Mouse (Mus musculus) activated CD4-positive, CD25-positive, alpha-beta regulatory T cell, adult 4 months (primary cell): Measurements from ENCODE around the gene Adra1b. TPM values are rescaled to one million over a fixed set of nuclear protein-coding genes. Genes with fewer than 3 reads are reported as not detected.

Experiments used
- ATAC-seq: one replicate; pipeline ENCODE4 v1.8.0; 2017
- polyA plus RNA-seq, 2 experiments: library from polyadenylated mRNA; unstranded; fragments of 100-300 nt; shearing (Covaris generic); gene quantifications; one replicate each; pipeline ENCODE4 v1.2.1; 2017

Gene Adra1b
- polyA plus RNA-seq: not detected

- ATAC-seq: peak; percentile 10
Measured at GRCm38 (mm10) chr11:43901051-43901654, at the start of gene Adra1b. Gene Adra1b (minus strand): TSS chr11:43901210.

- no peak for ATAC-seq
Measured at GRCm38 (mm10) chr11:43950274-43950673, 49.3 kb upstream of the Adra1b start.

GRCm38 (mm10) chr11:43943781-43944180 lies 42.8 kb upstream of the Adra1b start:
- ATAC-seq: no peak

GRCm38 (mm10) chr11:43943167-43943566 lies 42.2 kb upstream of the Adra1b start:
- ATAC-seq: no peak

- no peak for ATAC-seq
Measured at GRCm38 (mm10) chr11:43940501-43941202, 39.6 kb upstream of the Adra1b start.

GRCm38 (mm10) chr11:43936023-43936422 lies 35.0 kb upstream of the Adra1b start:
- no peak for ATAC-seq

- no peak for ATAC-seq
Measured at GRCm38 (mm10) chr11:43933480-43933879, 32.5 kb upstream of the Adra1b start.

GRCm38 (mm10) chr11:43933000-43933399 lies 32.0 kb upstream of the Adra1b start:
- ATAC-seq: no peak

- ATAC-seq: no peak
Measured at GRCm38 (mm10) chr11:43930191-43930590, 29.2 kb upstream of the Adra1b start.

- no peak for ATAC-seq
Measured at GRCm38 (mm10) chr11:43929706-43930105, 28.7 kb upstream of the Adra1b start.

GRCm38 (mm10) chr11:43929178-43929577 lies 28.2 kb upstream of the Adra1b start:
- ATAC-seq: no peak

GRCm38 (mm10) chr11:43927133-43927815 lies 26.3 kb upstream of the Adra1b start:
- no peak for ATAC-seq

- ATAC-seq: no peak
Measured at GRCm38 (mm10) chr11:43926163-43926562, 25.2 kb upstream of the Adra1b start.

GRCm38 (mm10) chr11:43925584-43925983 lies 24.6 kb upstream of the Adra1b start:
- ATAC-seq: no peak

GRCm38 (mm10) chr11:43921701-43922100 lies 20.7 kb upstream of the Adra1b start:
- ATAC-seq: no peak

GRCm38 (mm10) chr11:43919492-43920055 lies 18.6 kb upstream of the Adra1b start:
- no peak for ATAC-seq

GRCm38 (mm10) chr11:43914552-43915447 lies 13.8 kb upstream of the Adra1b start:
- ATAC-seq: no peak

GRCm38 (mm10) chr11:43912136-43912888 lies 11.3 kb upstream of the Adra1b start:
- ATAC-seq: no peak

GRCm38 (mm10) chr11:43911646-43912045 lies 10.6 kb upstream of the Adra1b start:
- ATAC-seq: no peak

GRCm38 (mm10) chr11:43903351-43903750 lies 2.3 kb upstream of the Adra1b start:
- ATAC-seq: no peak

GRCm38 (mm10) chr11:43899696-43900095 lies 1.3 kb downstream of the Adra1b start:
- ATAC-seq: no peak

- ATAC-seq: no peak
Measured at GRCm38 (mm10) chr11:43895323-43895722, 5.7 kb downstream of the Adra1b start.
